Mouse (Mus musculus) embryonic fibroblast, embryonic 13.5 days (primary cell): Measurements from ENCODE around the gene E130114P18Rik.

Experiments used
- CTCF ChIP-seq: IDR thresholded peaks from 2 replicates; pipeline ENCODE4 v1.5.1; 2011; ENCODE audit warnings: mild to moderate bottlenecking, control low read depth, low read length, moderate library complexity, borderline replicate concordance; ENCODE audit not compliant: insufficient read depth
- POLR2A ChIP-seq: IDR thresholded peaks from 2 replicates; pipeline ENCODE4 v1.6.1; 2011; ENCODE audit warnings: low read depth, mild to moderate bottlenecking, control low read depth, low read length, moderate library complexity

DNA sequence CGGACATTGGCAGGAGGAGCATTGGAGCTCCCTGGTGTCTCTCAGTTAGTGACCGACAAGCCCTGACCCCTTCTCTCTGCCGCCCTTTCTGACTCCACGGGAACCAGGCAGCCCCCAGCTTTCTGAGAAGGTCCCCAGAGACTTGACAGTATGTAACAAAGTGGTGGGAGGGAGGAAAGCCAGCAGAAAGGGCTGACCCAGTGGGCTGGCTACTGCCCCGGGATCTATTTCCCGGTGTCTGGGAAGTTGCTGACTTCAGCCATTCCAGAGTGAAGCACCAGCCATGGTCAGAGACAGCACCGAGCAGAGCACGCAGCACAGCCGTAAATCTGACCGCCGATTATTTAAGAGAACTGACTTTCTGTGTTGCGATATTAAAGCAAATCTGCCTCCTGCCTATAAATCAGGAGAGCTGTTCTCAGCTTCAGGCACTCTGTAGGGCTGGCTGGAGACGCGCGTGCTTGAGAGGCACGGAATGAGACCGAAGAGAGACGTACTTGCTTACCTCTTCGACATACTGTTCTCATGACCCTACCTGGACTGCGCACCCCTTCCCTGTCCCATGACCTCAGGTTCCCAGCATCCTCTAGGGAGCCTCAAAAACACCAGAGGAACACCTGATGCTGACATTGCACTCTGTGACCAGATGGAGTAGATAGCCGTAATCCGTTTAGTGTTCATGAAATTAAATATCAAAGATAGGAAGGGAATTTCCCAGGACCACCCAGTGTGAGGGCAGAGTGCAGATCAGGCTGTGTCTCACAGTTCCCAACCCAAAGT lies 70.3 kb downstream of the E130114P18Rik start:
- TF ChIP-seq POLR2A (no peak), CTCF (no peak)
